Mouse (Mus musculus) myocyte (in vitro differentiated cells): ENCODE measurements around the gene Shq1.

Source experiments
- E2F4 ChIP-seq: IDR thresholded peaks from one replicate; pipeline ENCODE4 v1.6.1; 2011; ENCODE audit warnings: mild to moderate bottlenecking, control low read depth, moderate library complexity; ENCODE audit not compliant: insufficient read depth
- MAX ChIP-seq: IDR thresholded peaks from one replicate; pipeline ENCODE4 v1.6.1; 2011; ENCODE audit warnings: low read depth, mild to moderate bottlenecking, control low read depth
- POLR2A ChIP-seq: IDR thresholded peaks from one replicate; pipeline ENCODE4 v1.6.1; 2011; ENCODE audit warnings: low read depth, mild to moderate bottlenecking, control low read depth, moderate library complexity; ENCODE audit not compliant: insufficient read length
- TCF12 ChIP-seq: IDR thresholded peaks from one replicate; pipeline ENCODE4 v1.6.1; 2011; ENCODE audit warnings: mild to moderate bottlenecking, control low read depth; ENCODE audit not compliant: poor library complexity, insufficient read depth, severe bottlenecking
- TCF3 ChIP-seq: IDR thresholded peaks from one replicate; pipeline ENCODE4 v1.6.1; 2011; ENCODE audit warnings: low read depth, control low read depth; ENCODE audit not compliant: insufficient read length

DNA sequence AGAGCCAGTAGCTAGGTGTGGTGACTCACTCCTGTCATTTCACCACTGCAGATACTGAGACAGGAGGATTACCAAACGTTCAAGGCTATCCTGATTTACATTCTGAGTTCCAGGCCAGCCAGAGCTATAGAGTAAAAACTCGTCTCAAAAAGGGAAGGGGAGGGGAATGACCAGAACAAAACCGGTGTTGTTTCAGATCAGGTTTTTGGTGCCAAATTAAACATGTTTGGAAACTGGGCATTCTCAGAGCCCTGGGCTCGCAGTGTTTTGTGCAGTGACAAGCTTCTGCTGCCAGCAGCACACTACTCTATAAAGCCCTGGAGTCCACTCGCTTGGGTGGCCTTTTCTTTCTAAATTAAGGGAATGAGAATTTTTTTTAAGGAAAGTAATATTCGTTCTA lies 8.7 kb downstream of the Shq1 start:
- TF ChIP-seq POLR2A (no peak), MAX (no peak), TCF12 (no peak), E2F4 (no peak), TCF3 (no peak)
